Mouse (Mus musculus) limb, embryonic 12.5 days (tissue): ENCODE measurements around the gene Dnmbp. TPM values are rescaled to one million over a fixed set of nuclear protein-coding genes. Genes with fewer than 3 reads are reported as not detected.

Experiments
- ATAC-seq: fragments of 200-750 bp; cut with Nextera tagmentation; 2 replicates; pipeline ENCODE4 v1.8.0; 2017; ENCODE audit warnings: low read depth, moderate TSS enrichment; ENCODE audit not compliant: insufficient number of reproducible peaks, insufficient read depth, low FRiP score, low TSS enrichment
- H3K27ac ChIP-seq: fragments of 300-500 bp; sonication (generic); 2 replicates; pipeline ENCODE4 v1.5.1; 2016; ENCODE audit warnings: mild to moderate bottlenecking, moderate library complexity
- H3K27me3 ChIP-seq: fragments of 300-500 bp; sonication (generic); 2 replicates; pipeline ENCODE4 v1.6.1; 2016; ENCODE audit warnings: mild to moderate bottlenecking, moderate library complexity
- H3K36me3 ChIP-seq: fragments of 300-500 bp; sonication (generic); 2 replicates; pipeline ENCODE4 v1.6.1; 2016; ENCODE audit warnings: mild to moderate bottlenecking, moderate library complexity
- H3K4me1 ChIP-seq: fragments of 300-500 bp; sonication (generic); replicated peaks from 2 replicates; pipeline ENCODE4 v1.6.1; 2016
- H3K4me2 ChIP-seq: fragments of 300-500 bp; sonication (generic); 2 replicates; pipeline ENCODE4 v1.6.1; 2016; ENCODE audit warnings: mild to moderate bottlenecking, moderate library complexity
- H3K4me3 ChIP-seq: fragments of 300-500 bp; sonication (generic); replicated peaks from 2 replicates; pipeline ENCODE4 v1.5.1; 2016; ENCODE audit warnings: mild to moderate bottlenecking
- H3K9ac ChIP-seq: fragments of 300-500 bp; sonication (generic); replicated peaks from 2 replicates; pipeline ENCODE4 v1.6.1; 2016; ENCODE audit warnings: mild to moderate bottlenecking, moderate library complexity
- H3K9me3 ChIP-seq: fragments of 300-500 bp; sonication (generic); 2 replicates; pipeline ENCODE4 v1.6.1; 2016; ENCODE audit warnings: mild to moderate bottlenecking, moderate library complexity
- WGBS: fragments of 180-500 bp; shearing (Covaris S2); methylation state at CpG from one replicate; pipeline ENCODE4 v1.1.7; 2016; 5-methylcytosine and 5-hydroxymethylcytosine counted together
- polyA plus RNA-seq: library from polyadenylated mRNA; unstranded; fragments of >200 nt; fragmentation: Nextera tagmentation; extraction: Ambion mirVana; gene quantifications from 2 replicates; pipeline ENCODE4 v1.2.1, GENCODE M21; 2016

The Dnmbp gene
- polyA plus RNA-seq, 1 experiment from 2014 or later: 28.7 TPM

DNA sequence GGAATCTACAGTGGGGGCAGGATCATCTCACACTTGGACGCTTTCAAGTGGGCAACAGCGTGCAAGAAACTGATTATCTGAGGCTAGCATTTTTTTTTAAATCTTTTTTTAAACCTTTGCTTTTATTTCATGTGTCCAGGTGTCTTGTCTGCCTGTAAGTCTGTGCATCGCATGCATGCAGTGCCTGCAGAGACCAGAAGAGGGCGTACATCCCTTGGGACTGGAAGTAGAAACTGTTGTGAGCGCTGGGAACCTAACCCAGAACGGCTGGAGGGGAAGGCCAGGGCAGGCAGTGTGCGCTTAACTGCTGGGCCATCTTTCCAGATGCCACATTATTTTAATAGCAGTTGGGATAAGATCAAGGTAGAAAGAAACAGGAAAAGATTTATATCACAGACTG is 17.0 kb downstream of the Dnmbp start:
- H3K9me3 ChIP-seq: peaks cover 8% of the 10 kb centered on the region; the same call in 1 of the 2 replicates
- 91% methylated on average over 7 of the region's 7 CpGs for WGBS
- no peak overlapping the region for H3K4me2 ChIP-seq
- H3K27me3 ChIP-seq: no peaks in the 10 kb centered on the region
- peaks cover 35% of the 10 kb centered on the region for H3K4me1 ChIP-seq
- peaks cover 13% of the 10 kb centered on the region; the same call in 1 of the 2 replicates for H3K36me3 ChIP-seq
- H3K9ac ChIP-seq: no peak overlapping the region
- H3K27ac ChIP-seq: no peak overlapping the region
- no peak overlapping the region for H3K4me3 ChIP-seq
- ATAC-seq: no peak

- no peak overlapping the region for H3K4me2 ChIP-seq
- WGBS: 53% methylated on average over 13 of the region's 13 CpGs
- no peak for ATAC-seq
- H3K36me3 ChIP-seq: peaks cover 13% of the 10 kb centered on the region; the same call in 1 of the 2 replicates
- no peaks in the 10 kb centered on the region for H3K27me3 ChIP-seq
- no peak overlapping the region for H3K9ac ChIP-seq
- H3K4me3 ChIP-seq: no peak overlapping the region
- H3K9me3 ChIP-seq: peaks cover 8% of the 10 kb centered on the region; the same call in 1 of the 2 replicates
- H3K4me1 ChIP-seq: peaks cover 38% of the 10 kb centered on the region
- H3K27ac ChIP-seq: no peak overlapping the region
Measured at GRCm38 (mm10) chr19:43921410-43921809, 18.6 kb downstream of the Dnmbp start.

DNA sequence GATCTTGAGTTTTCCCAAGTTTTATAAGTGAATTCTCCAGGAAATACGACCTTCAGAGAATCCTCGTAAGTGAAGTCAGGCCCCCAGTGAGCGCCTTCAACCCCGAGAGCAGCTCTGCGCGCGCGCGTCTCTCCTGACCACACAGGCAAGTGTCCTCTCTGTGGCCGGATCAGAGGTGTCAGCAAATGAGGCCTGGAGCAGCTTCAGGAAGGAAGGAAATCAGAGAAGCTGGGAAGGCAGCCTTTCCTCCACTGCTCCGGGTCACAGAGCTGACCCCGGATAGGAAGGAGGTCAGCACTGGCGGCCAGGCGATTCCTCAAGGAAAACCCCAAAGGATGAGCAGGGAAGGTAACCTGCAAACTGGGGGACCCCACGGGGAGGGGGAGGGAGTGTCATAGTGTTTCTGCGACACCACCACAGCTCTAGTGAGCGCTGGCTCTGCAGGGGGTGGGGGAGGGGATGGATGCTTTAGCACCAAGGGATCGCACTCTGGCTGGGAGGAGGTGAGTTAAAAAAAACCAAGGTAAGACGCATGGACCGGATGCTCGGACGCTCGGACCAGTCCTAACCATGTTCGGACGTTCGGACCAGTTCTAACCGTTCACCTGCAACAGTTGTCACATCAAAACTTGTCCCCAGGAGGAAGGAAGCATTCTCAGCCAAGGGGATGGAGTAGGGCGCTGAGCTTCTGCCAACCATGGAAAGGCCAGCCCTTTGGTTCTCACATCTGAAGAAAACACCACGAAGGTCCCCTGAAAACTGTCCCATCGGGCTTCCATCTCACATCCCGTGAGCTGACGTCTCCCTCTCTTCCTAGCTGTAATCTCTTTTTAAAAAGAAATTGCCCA is 19.3 kb downstream of the Dnmbp start:
- no peak overlapping the region for H3K27ac ChIP-seq
- WGBS: 14% methylated on average over 32 of the region's 32 CpGs
- H3K36me3 ChIP-seq: peaks cover 13% of the 10 kb centered on the region; the same call in 1 of the 2 replicates
- peak overlapping the region; percentile 4 for H3K4me2 ChIP-seq
- H3K4me3 ChIP-seq: no peak overlapping the region
- no peak overlapping the region for H3K9ac ChIP-seq
- peaks cover 8% of the 10 kb centered on the region; the same call in 1 of the 2 replicates for H3K9me3 ChIP-seq
- ATAC-seq: no peak
- no peaks in the 10 kb centered on the region for H3K27me3 ChIP-seq
- peaks cover 40% of the 10 kb centered on the region for H3K4me1 ChIP-seq

- Histone ChIP-seq H3K4me2 (no peak overlapping the region), H3K9me3 (peaks cover 8% of the 10 kb centered on the region; the same call in 1 of the 2 replicates), H3K4me3 (no peak overlapping the region), H3K4me1 (peaks cover 40% of the 10 kb centered on the region), H3K9ac (no peak overlapping the region), H3K27ac (no peak overlapping the region), H3K36me3 (peaks cover 13% of the 10 kb centered on the region; the same call in 1 of the 2 replicates), H3K27me3 (no peaks in the 10 kb centered on the region)
- WGBS: 88% methylated on average over 4 of the region's 4 CpGs
- no peak for ATAC-seq
Measured at GRCm38 (mm10) chr19:43919841-43920240, 20.1 kb downstream of the Dnmbp start.

- 0 out of 2 replicates have a peak overlapping the region, but pooled peaks have one; percentile 12 for H3K27ac ChIP-seq
- 80% methylated on average over 3 of the region's 3 CpGs for WGBS
- H3K27me3 ChIP-seq: no peaks in the 10 kb centered on the region
- H3K4me3 ChIP-seq: no peak overlapping the region
- peaks cover 8% of the 10 kb centered on the region; the same call in 1 of the 2 replicates for H3K9me3 ChIP-seq
- ATAC-seq: no peak
- peaks cover 12% of the 10 kb centered on the region; the same call in 1 of the 2 replicates for H3K36me3 ChIP-seq
- H3K9ac ChIP-seq: no peak overlapping the region
- peaks cover 40% of the 10 kb centered on the region for H3K4me1 ChIP-seq
- H3K4me2 ChIP-seq: no peak overlapping the region
Measured at GRCm38 (mm10) chr19:43918834-43919233, 21.2 kb downstream of the Dnmbp start.

- Histone ChIP-seq H3K9ac (no peak overlapping the region), H3K36me3 (peaks cover 2% of the 10 kb centered on the region; the same call in 1 of the 2 replicates), H3K4me3 (no peak overlapping the region), H3K4me1 (peaks cover 40% of the 10 kb centered on the region), H3K4me2 (no peak overlapping the region), H3K27me3 (no peaks in the 10 kb centered on the region), H3K27ac (no peak overlapping the region), H3K9me3 (no peaks in the 10 kb centered on the region)
- 77% methylated on average over 6 of the region's 6 CpGs for WGBS
- ATAC-seq: no peak
Measured at GRCm38 (mm10) chr19:43917763-43918162, 22.2 kb downstream of the Dnmbp start.

DNA sequence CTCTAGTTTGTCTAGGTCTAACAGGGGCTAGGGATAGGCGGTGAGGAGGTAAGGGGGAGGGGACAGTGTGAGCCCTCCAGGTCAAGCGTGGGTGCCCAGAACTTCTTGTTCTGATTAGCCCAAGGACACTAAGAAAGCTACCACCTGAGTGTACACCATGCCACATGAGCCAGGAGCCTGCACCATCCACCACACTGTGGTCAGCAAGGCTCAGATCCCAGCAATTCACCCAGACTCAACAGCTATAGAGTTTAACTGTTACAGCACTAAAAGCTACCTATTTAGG is 22.6 kb downstream of the Dnmbp start:
- ATAC-seq: no peak
- Histone ChIP-seq H3K36me3 (no peaks in the 10 kb centered on the region), H3K9ac (no peak overlapping the region), H3K4me3 (no peak overlapping the region), H3K27ac (no peak overlapping the region), H3K4me1 (peaks cover 40% of the 10 kb centered on the region), H3K9me3 (no peaks in the 10 kb centered on the region), H3K27me3 (no peaks in the 10 kb centered on the region), H3K4me2 (no peak overlapping the region)
- 72% methylated on average over 2 of the region's 2 CpGs for WGBS

GRCm38 (mm10) chr19:43916586-43917405 is 23.2 kb downstream of the Dnmbp start:
- 64% methylated on average over 21 of the region's 21 CpGs for WGBS
- no peaks in the 10 kb centered on the region for H3K27me3 ChIP-seq
- H3K4me3 ChIP-seq: no peak overlapping the region
- ATAC-seq: no peak
- H3K9me3 ChIP-seq: no peaks in the 10 kb centered on the region
- peaks cover 3% of the 10 kb centered on the region; the same call in 1 of the 2 replicates for H3K36me3 ChIP-seq
- no peak overlapping the region for H3K9ac ChIP-seq
- no peak overlapping the region for H3K4me2 ChIP-seq
- H3K4me1 ChIP-seq: peaks cover 40% of the 10 kb centered on the region
- no peak overlapping the region for H3K27ac ChIP-seq

DNA sequence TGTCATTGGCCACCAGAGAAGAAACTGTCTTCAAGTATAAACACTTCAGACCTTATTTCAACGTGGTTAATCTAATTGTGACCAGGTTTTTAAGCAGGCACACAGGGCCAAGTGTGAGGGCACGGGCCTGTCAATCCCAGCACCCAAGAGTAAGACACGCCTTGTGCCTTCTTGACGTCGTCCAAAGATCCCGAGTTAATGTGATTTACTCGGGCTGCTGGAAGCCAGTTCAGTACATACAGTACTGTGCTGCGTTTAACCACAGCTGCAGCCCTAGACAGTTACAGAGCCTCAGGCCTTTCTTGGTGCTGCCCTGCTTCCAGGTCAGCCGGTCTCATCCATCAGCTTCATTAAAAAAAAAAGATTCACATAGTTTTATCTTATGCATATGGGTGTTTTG is 24.6 kb downstream of the Dnmbp start:
- no peaks in the 10 kb centered on the region for H3K9me3 ChIP-seq
- no peak overlapping the region for H3K4me2 ChIP-seq
- no peak overlapping the region for H3K4me3 ChIP-seq
- H3K27ac ChIP-seq: no peak overlapping the region
- peaks cover 11% of the 10 kb centered on the region; the same call in 1 of the 2 replicates for H3K36me3 ChIP-seq
- no peak overlapping the region for H3K9ac ChIP-seq
- no peaks in the 10 kb centered on the region for H3K27me3 ChIP-seq
- WGBS: 72% methylated on average over 9 of the region's 9 CpGs
- peaks cover 30% of the 10 kb centered on the region for H3K4me1 ChIP-seq
- no peak for ATAC-seq

DNA sequence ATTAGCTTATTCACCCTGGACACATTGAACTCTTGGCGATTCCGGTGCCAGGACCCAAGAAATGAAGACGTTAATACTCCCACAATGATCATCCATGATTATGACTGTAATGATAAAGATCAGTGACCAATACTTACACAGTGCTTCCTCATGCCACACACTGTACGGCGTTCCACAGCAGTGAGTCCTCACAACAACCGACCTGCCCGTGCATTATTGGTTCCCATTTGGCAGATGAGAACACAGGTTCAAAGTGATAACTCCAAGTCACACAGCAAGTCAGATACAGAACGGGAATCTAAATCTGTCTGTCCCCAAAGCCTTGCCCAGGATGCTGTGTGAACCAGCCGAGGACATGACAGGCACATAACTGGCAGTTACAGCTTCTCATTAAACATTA is 25.0 kb downstream of the Dnmbp start:
- Histone ChIP-seq H3K9ac (no peak overlapping the region), H3K27ac (no peak overlapping the region), H3K27me3 (no peaks in the 10 kb centered on the region), H3K4me3 (no peak overlapping the region), H3K9me3 (no peaks in the 10 kb centered on the region), H3K4me2 (no peak overlapping the region), H3K36me3 (peaks cover 15% of the 10 kb centered on the region; the same call in 1 of the 2 replicates), H3K4me1 (peaks cover 27% of the 10 kb centered on the region)
- WGBS: 89% methylated on average over 9 of the region's 9 CpGs
- ATAC-seq: no peak

- Histone ChIP-seq H3K9ac (no peak overlapping the region), H3K4me3 (no peak overlapping the region), H3K27me3 (no peaks in the 10 kb centered on the region), H3K27ac (no peak overlapping the region), H3K4me1 (peaks cover 17% of the 10 kb centered on the region), H3K4me2 (no peak overlapping the region), H3K36me3 (peaks cover 34% of the 10 kb centered on the region; the same call in 1 of the 2 replicates), H3K9me3 (no peaks in the 10 kb centered on the region)
- no peak for ATAC-seq
- WGBS: 82% methylated on average over 4 of the region's 4 CpGs
Measured at GRCm38 (mm10) chr19:43912775-43913486, 27.1 kb downstream of the Dnmbp start.
